Mouse (Mus musculus) R1 (cell line): Measurements from ENCODE around the gene Edem3.
"Not testable (repeated sequence)": the region's sequence is repeated elsewhere in the genome, so short reads cannot be mapped to it uniquely, and the experiment has no call there.

ENCODE experiments used
- DNase-seq: peaks from one replicate; pipeline ENCODE4 v3.0.0-alpha.2; 2018; ENCODE audit warnings: low read depth, low spot score

Gene Edem3

GRCm38 (mm10) chr1:151749894-151750293 lies 5.3 kb upstream of the Edem3 start:
- not testable (repeated sequence) for DNase-seq

DNA sequence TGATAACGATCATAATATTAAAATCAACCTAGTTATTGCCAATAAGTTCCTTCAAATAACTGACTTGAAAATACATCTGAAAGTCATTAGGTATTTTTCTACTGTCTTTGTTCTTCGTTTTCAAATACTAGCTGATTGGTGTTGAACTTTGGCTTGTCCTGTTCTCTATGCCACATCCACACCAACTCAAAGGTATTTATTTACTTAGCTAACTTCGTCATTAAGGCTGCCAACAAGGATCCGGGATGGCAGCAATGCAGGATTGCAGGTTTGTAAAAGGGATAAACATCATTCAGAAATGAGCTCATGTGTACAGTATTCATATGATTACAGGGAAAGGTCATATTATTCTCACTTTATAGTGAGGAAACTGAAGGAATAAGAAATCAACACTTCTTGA lies 2.2 kb upstream of the Edem3 start:
- DNase-seq = no peak

- DNase-seq = no peak
Measured at GRCm38 (mm10) chr1:151753374-151753929, 1.7 kb upstream of the Edem3 start.

DNA sequence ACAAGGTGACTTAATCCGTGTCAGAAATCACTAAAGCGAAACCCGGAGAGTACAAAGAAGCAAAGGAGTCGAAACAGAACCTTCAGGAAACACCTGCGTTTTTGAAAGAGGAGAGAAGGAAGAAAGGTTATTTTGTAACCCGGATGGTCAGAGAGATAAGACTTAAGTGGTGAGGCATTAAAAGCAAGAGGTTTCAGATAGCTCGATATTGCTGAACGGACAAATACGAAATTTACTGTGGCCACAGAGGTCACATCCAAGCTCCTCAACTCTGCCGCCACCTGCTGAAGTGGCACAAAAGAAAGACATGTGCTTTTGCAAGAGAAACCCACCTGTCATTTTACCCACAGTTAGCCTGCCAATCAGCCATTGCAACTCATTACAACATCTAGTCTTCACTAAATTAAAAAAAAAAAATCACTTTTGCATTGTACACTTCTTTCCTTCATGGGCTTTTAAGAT lies 1.1 kb upstream of the Edem3 start:
- DNase-seq = no peak

GRCm38 (mm10) chr1:151755660-151756424 lies 671 bp downstream of the Edem3 start:
- peak; percentile 80 for DNase-seq

DNA sequence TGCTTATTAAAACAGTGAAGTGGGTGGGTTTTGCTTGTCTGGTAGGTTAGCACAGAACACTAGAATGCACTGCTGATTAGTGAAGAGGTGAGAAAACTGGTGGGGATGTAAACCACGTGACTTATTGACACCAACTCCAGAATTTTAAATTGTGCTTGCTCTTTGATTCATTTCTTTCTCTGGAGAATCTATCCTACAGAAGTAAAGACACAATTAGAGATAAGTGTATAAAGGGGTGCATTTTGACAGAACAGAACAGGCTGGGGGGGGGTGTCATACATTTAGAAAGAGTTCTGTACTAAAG lies 1.2 kb downstream of the Edem3 start:
- DNase-seq = no peak

DNA sequence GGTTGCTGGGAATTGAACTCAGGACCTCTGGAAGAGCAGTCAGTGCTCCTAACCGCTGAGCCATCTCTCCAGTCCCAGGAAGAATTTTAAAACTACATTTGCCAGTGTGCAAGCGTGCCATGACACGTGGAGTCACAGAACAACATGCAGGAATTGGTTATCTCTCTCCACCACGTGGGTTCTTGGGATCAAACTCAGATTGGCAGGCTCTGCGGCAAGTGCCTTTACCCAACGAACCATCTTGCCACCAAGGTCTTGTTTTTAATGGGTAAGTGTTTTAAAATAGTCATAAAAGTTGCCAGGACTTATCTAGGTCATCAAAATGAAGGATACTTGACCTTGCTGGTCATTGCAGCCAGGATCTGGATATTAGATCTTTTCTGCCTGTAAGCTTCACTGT lies 3.1 kb downstream of the Edem3 start:
- DNase-seq = no peak

DNA sequence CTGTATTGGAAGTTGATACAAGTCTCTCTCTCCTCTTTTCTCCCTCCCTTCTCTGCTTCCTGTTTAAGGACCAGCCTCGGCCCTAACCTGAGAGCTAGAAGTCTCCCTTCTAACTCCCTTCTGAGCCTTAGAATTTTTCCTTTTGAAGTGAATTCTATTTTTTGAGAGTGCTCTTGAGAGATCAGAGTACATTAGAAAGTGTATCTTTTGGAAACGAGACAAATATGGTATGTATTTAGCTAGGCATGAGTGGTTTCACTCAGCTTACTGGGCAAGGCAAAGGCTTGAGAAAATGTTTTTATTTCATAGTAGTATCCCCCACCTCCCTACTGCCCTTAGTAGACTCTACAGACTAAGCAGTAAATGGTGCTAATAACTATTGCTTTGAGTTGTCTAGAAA lies 3.8 kb downstream of the Edem3 start:
- DNase-seq = no peak

DNA sequence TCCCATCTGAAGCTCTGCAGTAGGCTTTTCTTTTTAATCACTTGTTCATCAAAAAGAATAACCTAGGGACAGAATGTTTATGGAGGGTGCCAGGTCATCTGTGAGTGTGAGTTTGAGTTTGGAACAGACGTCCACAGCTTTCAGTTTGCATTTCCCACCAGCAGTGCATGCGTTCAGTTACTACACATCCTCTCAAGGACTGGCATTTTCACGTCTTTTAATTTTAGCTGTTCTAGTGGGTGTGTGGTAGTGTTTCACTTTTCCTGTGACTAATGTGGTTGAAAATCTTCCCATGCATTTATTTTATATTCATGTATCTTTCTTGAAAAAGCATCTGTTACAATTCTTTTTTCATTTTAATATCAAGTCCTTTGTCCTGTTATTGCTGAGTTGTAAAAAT lies 9.1 kb downstream of the Edem3 start:
- no peak for DNase-seq

GRCm38 (mm10) chr1:151766166-151766565 lies 11.0 kb downstream of the Edem3 start:
- no peak for DNase-seq

GRCm38 (mm10) chr1:151766976-151767654 lies 11.9 kb downstream of the Edem3 start:
- peak; percentile 55 for DNase-seq

- DNase-seq = no peak
Measured at GRCm38 (mm10) chr1:151769200-151769913, 14.2 kb downstream of the Edem3 start.

DNA sequence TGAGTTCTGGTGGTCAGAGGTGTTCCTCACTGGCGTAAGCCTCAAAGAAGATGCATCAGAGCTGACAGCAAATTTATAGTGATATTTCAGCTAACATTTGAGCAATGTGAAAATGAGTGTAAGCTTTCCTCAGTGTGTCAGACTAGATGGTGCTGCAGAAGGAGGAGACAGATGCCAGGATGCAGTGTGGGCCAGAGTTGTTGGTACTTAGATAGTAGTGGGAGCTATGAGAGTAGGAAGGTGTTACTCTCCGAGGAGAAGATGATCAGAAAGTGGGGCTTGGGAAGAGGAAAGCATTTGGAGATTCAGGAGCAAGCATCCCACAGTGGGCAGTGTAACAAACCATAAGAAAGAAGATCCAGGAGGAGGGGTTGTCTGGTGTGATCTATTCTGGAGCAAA lies 22.4 kb downstream of the Edem3 start:
- DNase-seq = no peak

GRCm38 (mm10) chr1:151778592-151778991 lies 23.4 kb downstream of the Edem3 start:
- peak; percentile 87 for DNase-seq

DNA sequence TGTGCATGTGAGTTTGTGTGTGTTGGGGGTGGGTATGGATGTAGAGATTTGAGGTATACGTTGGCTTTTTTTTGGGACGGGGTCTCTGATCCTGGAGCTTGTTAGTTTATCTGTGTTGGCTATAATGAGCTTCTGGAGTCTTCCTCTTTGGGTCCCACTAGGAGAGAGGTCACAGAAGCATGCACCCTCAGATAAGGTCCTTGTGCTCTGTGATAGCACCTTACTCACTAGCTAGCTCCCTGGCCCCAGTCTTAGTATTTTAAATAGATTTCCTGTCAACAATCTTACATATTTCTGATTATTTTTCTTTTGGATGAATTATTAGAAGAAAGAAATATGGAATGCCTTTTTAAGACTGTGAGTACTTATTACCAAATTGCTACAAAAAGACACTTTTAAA lies 24.1 kb downstream of the Edem3 start:
- DNase-seq = no peak

DNA sequence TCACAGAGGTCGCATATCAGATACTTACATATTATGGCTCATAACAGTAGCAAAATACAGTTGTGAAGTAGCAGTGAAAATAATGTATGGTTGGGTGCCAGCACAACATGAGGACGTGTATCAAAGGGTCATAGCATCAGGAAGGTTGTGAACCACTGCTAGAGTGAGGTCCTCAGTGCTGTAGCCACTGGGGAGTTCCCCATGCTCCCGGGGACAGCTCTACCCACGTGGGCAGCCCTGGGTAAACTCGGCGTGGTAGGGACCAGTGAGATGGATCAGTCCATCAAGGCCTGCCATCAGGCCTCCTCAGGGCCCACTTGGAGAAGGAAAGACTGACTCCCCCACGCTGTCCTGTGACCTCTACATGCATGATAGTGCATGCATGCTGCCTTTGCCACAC lies 26.3 kb downstream of the Edem3 start:
- DNase-seq = no peak

DNA sequence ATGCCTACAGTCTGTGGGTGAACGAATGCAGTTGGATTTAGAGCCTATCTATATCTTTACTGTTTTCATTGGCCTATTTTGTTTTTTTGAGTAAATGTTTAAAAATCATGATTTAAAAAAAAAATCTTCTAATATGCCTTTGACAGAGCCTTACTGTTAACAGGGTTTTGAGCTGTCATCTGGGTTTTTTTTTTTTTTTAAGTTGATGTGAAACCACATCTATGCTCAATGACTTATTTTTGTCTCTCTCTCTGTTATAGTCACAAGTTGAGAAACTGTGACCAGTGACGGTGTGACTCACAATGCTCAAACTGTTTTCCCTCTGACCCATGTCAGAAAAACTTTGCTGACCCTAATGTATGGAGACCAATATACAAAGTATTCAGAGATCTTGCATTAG lies 28.2 kb downstream of the Edem3 start:
- no peak for DNase-seq

- DNase-seq = no peak
Measured at GRCm38 (mm10) chr1:151786406-151786805, 31.2 kb downstream of the Edem3 start.

- DNase-seq = no peak
Measured at GRCm38 (mm10) chr1:151789136-151789535, 34.0 kb downstream of the Edem3 start.

GRCm38 (mm10) chr1:151792076-151792475 lies 36.9 kb downstream of the Edem3 start:
- DNase-seq = not testable (repeated sequence)

- not testable (repeated sequence) for DNase-seq
Measured at GRCm38 (mm10) chr1:151802795-151803194, 47.6 kb downstream of the Edem3 start.

DNA sequence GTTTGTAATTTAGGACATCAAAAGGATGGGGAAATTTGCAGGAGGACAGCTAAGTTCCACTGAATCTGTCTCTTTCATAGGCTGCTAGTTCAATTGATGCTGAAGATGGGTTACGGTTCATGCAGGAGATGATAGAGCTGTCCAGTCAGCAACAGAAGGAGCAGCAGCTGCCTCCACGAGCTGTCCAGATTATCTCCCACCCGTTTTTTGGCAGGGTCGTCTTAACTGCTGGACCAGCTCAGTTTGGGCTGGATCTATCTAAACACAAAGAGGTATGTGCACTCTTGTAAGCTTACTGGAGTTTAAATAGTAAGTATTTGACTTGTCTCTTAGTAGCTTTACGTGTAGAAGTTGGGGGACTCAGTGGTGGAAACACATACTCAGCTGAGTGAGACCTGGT lies 52.1 kb downstream of the Edem3 start:
- no peak for DNase-seq
